Mouse (Mus musculus): Measurements from ENCODE around the gene Trim61.

Trim61 gene

GRCm38 (mm10) chr8:65018423-65018822, at the start of gene Trim61, which contains the start of gene Trim60:
Trim61 (minus strand) TSS chr8:65018523.
Trim60 (minus strand) TSS chr8:65018584.
- in situ Hi-C loops (cut with MboI; ENCODE audit: low pct_unique_long_range_greater_than_20kb in 1 of 2, low sequenced_read_pairs in 2 of 2, unreplicated experiment in 1 of 2) = no loop called here

- in situ Hi-C loops (cut with MboI; ENCODE audit: low pct_unique_long_range_greater_than_20kb in 1 of 2, low sequenced_read_pairs in 2 of 2, unreplicated experiment in 1 of 2) = loop anchor here in 1 of 2 experiments (5.0 kb wide), 1 partner anchor 36 kb away; no protein-coding TSS in a partner anchor
Measured at GRCm38 (mm10) chr8:65067694-65068472, 49.6 kb upstream of the Trim61 start.

DNA sequence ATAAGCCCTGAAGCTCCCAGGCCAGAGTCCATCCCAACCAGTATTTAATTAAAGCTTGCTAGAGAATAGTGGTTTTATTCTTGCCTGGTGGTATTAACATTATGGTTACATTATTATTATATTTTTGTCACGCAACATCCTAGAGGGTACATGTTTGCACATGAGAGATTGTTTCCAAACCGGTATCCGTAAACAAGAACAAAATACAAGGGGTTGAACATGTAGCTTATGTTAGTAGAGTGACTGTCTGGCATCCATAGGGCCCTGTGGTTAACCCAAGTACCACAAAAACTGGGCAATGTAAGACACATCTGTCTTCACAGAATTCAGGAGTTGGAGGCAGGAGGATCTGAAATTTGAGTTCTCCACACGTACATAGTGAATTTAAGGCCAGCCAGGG, 48.7 kb upstream of the Trim61 start:
- in situ Hi-C loops (cut with MboI; ENCODE audit: low pct_unique_long_range_greater_than_20kb in 1 of 2, low sequenced_read_pairs in 2 of 2, unreplicated experiment in 1 of 2) = loop anchor here in 1 of 2 experiments (5.0 kb wide), 1 partner anchor 35 kb away; no protein-coding TSS in a partner anchor

DNA sequence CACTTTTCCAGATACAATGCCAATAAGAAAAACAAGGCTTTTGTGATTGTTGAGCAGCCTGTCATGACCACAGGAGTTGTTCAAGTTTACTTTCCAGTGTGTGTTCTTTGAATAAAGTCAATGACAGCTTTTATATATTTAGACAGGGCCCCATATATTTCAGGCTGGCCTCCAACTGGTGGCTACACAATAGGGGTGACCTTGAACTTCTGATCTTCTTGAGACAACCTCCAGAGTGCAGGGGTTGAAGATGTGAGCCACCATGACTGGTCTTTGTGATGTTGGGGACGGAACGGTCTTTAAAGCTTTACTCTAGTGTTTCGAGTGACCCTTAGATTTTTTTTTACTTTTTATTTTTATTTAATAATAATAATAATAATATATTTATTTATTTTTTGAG, 47.3 kb upstream of the Trim61 start:
- in situ Hi-C loops (cut with MboI; ENCODE audit: low pct_unique_long_range_greater_than_20kb in 1 of 2, low sequenced_read_pairs in 2 of 2, unreplicated experiment in 1 of 2) = loop anchor here in 1 of 2 experiments (5.0 kb wide), 1 partner anchor 33 kb away; no protein-coding TSS in a partner anchor

DNA sequence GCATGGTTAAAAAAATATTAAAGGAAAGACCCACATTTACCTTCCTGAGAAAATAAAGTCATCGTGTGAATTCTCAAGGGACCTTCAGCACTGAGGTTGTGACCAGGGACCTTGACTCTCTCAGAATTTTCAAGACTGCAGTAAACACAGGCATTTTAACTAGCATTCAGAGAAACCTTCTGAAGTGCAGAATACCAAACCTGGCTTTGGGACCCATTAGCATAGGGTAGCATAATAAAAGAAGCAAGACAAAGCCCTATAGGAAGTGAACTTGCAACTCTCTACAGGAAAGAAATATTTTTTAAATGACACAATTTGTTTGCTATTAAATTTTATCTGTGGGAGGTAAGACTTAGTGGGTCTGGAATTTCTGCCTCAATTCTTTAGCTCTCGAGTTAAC, 45.7 kb upstream of the Trim61 start:
- in situ Hi-C loops (cut with MboI; ENCODE audit: low pct_unique_long_range_greater_than_20kb in 1 of 2, low sequenced_read_pairs in 2 of 2, unreplicated experiment in 1 of 2) = no loop called here

DNA sequence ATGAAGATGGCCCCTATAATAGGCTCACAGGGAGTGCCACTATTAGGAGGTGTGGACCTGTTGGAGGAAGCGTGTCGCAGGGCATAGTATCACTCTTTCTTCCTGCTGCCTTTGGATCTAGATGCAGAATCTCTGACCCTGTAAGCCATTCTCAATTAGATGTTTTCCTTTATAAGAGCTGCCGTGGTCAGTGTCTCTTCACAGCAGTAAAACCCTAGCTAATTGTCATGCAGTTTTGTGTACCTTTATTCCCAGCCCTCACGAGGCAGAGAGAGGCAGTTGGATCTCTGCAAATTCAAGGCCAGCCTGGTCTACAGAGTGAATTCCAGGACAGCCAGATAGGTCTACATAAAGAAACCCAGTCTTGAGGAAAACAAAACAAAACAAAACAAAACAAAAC, 43.9 kb upstream of the Trim61 start:
- in situ Hi-C loops (cut with MboI; ENCODE audit: low pct_unique_long_range_greater_than_20kb in 1 of 2, low sequenced_read_pairs in 2 of 2, unreplicated experiment in 1 of 2) = no loop called here

DNA sequence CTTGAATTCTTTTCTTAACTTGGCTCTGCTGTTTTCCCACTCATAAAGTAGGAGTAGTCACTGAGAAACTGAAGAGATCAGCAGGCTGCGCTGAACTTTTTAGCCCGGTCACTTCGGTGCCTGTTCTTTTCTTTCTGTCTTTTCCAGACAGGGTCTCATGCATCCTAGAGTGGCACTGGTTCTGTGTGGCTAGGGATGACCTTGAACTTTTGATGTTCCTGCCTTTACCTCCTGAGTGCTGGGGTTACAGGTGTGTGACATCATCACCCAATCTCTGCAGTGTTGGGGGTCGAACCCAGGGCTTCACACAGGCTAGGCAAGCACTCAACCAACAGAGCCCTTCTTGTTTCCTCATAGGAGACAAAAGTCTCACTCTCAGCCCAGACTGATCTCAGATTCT, 38.4 kb upstream of the Trim61 start:
- in situ Hi-C loops (cut with MboI; ENCODE audit: low pct_unique_long_range_greater_than_20kb in 1 of 2, low sequenced_read_pairs in 2 of 2, unreplicated experiment in 1 of 2) = no loop called here

GRCm38 (mm10) chr8:65053968-65054367, 35.6 kb upstream of the Trim61 start:
- in situ Hi-C loops (cut with MboI; ENCODE audit: low pct_unique_long_range_greater_than_20kb in 1 of 2, low sequenced_read_pairs in 2 of 2, unreplicated experiment in 1 of 2) = no loop called here

- in situ Hi-C loops (cut with MboI; ENCODE audit: low pct_unique_long_range_greater_than_20kb in 1 of 2, low sequenced_read_pairs in 2 of 2, unreplicated experiment in 1 of 2) = no loop called here
Measured at GRCm38 (mm10) chr8:65053554-65053953, 35.2 kb upstream of the Trim61 start.

DNA sequence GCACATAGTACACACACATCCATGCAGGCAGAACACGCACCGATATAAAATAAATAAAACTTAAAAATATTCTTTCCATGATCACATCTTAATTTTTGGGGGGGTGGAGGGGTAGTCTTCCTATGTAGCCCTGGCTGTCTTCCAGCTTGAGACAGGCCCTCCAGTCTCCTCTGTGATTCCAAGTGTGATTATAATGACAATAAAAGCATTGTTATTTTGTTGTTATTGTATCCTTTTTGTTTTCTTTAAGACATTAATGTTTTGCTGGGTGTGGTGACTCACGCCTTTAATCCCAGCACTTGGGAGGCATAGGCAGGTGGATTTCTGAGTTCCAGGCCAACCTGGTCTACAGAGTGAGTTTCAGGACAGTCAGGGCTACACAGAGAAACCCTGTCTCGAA, 29.5 kb upstream of the Trim61 start:
- in situ Hi-C loops (cut with MboI; ENCODE audit: low pct_unique_long_range_greater_than_20kb in 1 of 2, low sequenced_read_pairs in 2 of 2, unreplicated experiment in 1 of 2) = no loop called here

GRCm38 (mm10) chr8:65047193-65047592, 28.9 kb upstream of the Trim61 start:
- in situ Hi-C loops (cut with MboI; ENCODE audit: low pct_unique_long_range_greater_than_20kb in 1 of 2, low sequenced_read_pairs in 2 of 2, unreplicated experiment in 1 of 2) = no loop called here

GRCm38 (mm10) chr8:65046565-65046964, 28.2 kb upstream of the Trim61 start:
- in situ Hi-C loops (cut with MboI; ENCODE audit: low pct_unique_long_range_greater_than_20kb in 1 of 2, low sequenced_read_pairs in 2 of 2, unreplicated experiment in 1 of 2) = no loop called here

GRCm38 (mm10) chr8:65037117-65037533, 18.8 kb upstream of the Trim61 start, which contains the start of gene Apela:
Apela (minus strand) TSS chr8:65037336.
- in situ Hi-C loops (cut with MboI; ENCODE audit: low pct_unique_long_range_greater_than_20kb in 1 of 2, low sequenced_read_pairs in 2 of 2, unreplicated experiment in 1 of 2) = no loop called here

GRCm38 (mm10) chr8:65034136-65034535, 15.8 kb upstream of the Trim61 start:
- in situ Hi-C loops (cut with MboI; ENCODE audit: low pct_unique_long_range_greater_than_20kb in 1 of 2, low sequenced_read_pairs in 2 of 2, unreplicated experiment in 1 of 2) = loop anchor here in 1 of 2 experiments (5.0 kb wide), 1 partner anchor 33 kb away; no protein-coding TSS in a partner anchor

DNA sequence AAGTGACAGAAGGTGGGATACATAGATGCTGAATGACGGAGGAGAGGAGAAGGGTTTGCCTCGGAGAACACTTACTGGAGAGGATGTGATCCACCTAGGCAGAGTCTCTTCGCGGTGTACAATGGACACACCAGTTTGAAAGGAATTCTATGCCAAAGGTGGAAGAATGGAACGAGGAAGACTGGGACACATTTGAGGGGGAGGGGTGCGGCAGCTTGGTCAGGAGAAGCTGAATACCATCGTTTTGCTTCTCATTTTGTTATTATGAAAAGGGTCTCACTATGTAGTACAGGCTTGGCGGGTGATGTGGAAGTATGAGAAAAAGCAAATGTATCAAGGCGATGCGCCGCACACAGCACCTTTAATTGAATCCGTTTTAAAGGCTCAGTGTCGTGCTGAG, 14.7 kb upstream of the Trim61 start:
- in situ Hi-C loops (cut with MboI; ENCODE audit: low pct_unique_long_range_greater_than_20kb in 1 of 2, low sequenced_read_pairs in 2 of 2, unreplicated experiment in 1 of 2) = loop anchor here in 1 of 2 experiments (5.0 kb wide), 1 partner anchor 34 kb away; no protein-coding TSS in a partner anchor

GRCm38 (mm10) chr8:65032107-65032506, 13.8 kb upstream of the Trim61 start:
- in situ Hi-C loops (cut with MboI; ENCODE audit: low pct_unique_long_range_greater_than_20kb in 1 of 2, low sequenced_read_pairs in 2 of 2, unreplicated experiment in 1 of 2) = loop anchor here in 1 of 2 experiments (5.0 kb wide), 1 partner anchor 35 kb away; no protein-coding TSS in a partner anchor

GRCm38 (mm10) chr8:65030735-65031485, 12.6 kb upstream of the Trim61 start:
- in situ Hi-C loops (cut with MboI; ENCODE audit: low pct_unique_long_range_greater_than_20kb in 1 of 2, low sequenced_read_pairs in 2 of 2, unreplicated experiment in 1 of 2) = loop anchor here in 1 of 2 experiments (5.0 kb wide), 1 partner anchor 36 kb away; no protein-coding TSS in a partner anchor

GRCm38 (mm10) chr8:65029776-65030175, 11.5 kb upstream of the Trim61 start:
- in situ Hi-C loops (cut with MboI; ENCODE audit: low pct_unique_long_range_greater_than_20kb in 1 of 2, low sequenced_read_pairs in 2 of 2, unreplicated experiment in 1 of 2) = loop anchor here (5.0 kb wide), 2 partner anchors 38 to 53 kb away; no protein-coding TSS in a partner anchor

Data from mouse embryonic stem cell (cell line).